Mouse (Mus musculus): Measurements from ENCODE around the gene Icmt.

Icmt gene

DNA sequence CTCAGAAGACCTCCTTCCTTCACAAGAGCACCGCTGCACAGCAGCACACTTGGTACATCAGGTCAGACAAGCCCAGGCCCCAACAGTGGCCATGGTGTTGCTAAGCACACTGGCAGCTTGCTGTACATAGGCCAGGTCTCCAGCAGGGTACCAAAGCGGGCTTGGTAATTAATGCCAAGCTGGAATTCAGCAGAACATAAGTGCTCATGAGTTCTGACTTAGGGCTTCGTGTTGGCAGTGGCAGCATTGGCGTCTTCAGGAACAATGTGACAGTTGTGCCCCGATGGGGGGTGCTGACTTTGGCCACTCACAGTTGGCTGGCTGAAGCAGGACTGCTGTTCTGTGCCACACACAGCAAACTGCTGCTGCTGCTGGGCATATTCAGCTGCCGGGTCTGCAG is 7.7 kb downstream of the Icmt start:
- no peak for DNase-seq

DNA sequence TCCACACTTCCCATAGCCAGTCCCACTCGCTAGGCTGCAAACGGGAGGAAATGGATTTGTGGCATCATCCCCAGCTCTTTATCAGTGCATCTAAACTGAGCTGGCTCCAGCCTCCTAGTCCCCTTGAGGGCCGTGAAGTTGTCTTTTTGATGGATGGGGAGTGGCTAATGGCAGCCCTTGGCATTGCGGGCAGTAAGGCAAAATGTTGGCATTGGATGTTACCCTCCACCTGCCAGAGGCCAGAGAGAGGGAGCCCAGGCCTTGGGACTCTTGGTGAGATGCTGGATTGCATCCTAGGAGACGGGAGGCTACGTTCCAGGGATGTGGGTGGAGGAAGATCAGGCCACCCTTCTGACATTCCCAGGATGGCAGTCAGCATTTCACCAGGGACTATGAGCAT is 9.0 kb downstream of the Icmt start:
- no peak for DNase-seq

DNA sequence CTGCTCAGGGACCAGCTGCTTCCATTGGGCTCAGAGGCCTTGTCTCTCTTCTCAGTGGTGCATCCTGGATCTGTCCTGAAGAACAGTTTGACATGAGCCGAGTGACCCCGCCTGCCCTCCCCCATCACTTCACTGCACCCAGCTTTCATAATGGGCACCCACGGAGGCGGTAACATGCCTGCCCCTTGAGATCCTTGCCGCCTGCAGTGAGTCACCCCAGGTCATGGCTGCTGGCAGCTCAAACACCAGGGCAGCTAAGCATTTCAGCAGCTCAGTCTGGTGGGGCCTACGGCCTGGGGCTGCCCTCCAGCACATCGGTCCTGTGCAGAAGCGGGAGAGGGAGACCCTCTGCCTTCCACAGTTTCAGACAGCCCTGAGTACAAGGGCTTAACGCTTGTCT is 10.5 kb downstream of the Icmt start:
- DNase-seq, result no peak

DNA sequence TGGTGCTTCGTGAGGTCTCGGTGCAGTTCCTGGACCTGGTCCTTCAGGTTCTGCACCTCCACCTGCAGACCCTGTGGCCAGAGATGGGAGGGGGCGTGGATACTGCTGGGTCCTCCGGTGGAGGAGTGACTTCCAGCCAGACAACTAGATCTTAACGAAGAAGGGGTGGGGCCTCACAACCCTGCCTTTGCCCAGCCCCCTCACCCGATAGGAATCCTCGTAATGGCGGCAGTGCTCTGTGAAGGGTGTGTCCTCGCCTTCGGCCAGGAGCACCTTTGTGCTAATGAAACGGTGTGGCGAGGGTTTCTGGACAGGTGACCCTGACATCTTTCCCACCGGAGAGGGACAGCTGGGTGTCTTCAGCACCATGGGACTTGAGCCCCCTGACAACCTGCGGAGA is 15.2 kb downstream of the Icmt start:
- no peak for DNase-seq

DNA sequence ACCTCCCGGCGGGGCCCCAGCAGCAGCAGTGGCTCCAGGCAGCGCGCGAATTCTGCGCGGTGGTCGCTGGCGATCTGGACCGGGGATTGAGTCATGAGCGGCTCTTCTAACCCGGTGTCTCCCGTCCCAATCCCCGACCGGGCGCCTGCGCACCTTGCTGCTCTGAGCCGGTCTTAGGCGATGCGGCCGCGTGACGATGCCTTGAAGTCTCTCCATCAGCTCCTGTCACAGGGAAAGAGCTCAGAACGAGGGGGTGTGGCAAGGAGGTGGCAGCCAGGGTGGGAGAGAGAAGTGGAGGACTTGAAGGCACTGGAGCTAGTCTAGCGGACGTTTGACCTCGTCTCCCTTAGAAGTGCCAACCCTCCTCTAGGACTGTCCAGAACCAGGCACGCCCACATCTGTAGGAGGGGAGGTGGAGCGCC is 16.2 kb downstream of the Icmt start:
- no peak for DNase-seq

DNA sequence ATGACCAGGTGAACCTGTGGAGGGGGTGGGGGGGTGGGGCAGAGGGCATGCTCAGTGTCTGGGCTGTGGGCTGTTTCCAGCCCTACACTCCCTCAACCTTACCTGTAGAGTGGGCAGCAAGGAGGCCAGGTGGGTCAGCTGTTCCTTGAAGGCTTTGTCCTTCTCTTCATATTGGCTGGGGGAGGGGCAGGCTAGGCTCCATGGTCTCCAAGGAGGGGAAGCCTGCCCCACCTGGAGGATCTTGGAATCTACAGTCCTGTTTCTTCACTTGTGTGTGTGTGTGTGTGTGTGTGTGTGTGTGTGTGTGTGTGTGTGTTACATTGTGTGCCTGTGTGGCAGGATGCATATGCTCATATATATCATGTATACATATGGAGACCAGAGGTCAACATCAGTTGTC is 16.9 kb downstream of the Icmt start:
- no peak for DNase-seq

DNA sequence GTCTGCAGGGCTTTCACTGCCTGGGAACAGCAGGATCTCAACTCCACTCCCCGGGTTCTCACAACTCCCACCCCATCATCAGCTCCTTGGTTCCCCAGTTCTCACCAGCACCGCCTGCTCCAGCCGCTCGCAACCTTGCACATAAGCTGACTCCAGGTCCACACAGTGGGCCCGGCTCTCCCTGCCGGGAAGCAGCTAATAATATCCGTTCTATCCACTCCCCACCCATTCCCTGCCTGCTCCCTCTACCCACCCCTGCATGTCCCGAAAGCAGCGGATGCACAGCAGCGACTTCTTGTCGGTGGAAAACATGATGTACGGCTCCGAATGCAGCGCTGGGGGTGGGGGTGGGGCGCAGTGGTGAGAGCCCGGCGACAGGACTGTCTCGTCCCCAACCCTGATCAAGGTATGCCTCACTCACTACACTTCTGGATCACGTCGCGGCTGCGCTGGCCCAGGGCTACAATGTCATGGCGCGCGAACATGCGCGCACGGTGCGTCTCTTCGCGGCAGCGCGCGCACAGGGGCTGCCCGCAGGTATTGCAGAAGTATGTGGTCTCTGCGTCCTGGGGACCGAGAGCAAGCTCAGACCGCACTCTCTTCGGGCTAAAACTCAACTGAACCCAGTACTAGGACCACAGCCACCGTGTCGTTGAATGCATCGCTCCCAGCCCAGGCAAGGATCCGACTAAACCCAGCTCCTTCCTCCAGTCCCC is 18.6 kb downstream of the Icmt start:
- DNase-seq, result no peak

DNA sequence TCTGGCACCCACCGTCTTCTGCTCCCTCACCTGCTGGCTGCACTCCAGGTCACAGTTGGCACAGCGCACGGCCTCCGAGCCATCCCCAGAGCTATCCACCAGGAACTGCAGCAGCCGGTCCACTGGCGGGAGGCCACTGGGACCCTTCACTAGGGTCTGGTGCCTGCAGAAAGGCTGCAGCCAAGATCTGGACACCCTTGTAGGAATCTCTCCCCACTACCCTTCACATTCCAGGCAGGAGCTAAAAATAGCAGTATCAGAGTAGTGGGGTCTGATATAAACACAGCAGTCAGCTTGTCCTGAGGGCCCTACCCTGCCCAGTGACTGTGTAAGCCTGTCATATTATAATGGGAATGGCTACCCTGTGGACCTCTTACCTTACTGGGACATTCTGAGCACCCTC is 20.6 kb downstream of the Icmt start:
- no peak for DNase-seq

DNA sequence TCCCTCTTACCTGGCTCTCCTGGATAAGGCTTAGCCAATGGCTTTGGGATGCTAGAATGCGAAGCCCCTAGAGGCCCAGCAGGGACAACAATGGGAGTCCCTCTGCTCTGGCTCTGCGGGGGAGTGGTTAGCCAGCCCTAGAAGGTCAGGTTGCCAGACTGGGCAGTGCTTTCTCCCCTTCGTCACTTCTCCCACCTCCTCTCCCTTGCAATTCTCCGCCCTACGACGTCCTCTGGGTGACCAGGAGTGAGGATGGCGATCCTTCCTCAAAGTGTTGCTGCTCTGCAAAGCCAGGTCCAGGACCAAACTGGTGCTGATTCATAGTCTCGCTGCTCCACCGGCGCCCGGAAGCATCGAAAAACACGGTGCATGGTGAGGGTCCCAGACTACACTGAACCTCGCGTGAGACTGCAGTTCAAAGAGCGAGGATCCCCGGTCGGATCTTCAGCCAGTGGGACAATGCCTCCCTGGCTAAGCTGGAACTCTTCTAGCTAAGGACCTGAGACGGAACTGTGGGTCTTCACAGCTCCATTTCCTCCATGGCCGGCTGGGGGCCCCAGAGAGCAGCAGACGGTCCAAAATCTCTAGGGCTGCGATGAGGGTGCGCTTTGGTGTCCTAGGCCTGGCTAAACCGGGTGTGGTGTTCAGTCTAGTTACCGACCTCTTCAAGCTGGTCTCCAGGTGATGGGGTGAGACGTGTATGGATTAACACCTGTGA is 21.6 kb downstream of the Icmt start, which contains the start of gene Rnf207:
TSS of gene Rnf207 (minus strand) at position 477 of the 718 bp plus-strand sequence.
- DNase-seq, result no peak

DNA sequence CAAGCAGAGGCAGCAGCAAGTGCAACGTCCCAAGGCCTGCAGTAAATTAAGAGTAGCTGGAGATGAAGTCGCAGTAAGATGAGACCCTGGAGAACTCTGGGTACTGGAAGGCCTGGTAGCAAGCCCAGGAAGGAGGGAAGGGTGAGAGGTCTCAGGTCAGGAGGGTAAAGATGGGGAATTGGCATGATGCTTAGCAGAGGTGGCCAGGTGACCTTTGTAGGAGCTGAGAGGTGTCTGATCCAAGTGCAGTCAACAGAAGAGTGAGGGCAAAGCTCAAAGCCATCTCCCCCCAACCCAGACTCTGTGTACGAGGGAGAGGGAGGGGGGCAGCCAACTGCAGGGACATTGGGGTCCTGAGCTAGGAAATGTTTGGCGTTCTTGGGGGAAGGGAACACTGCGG is 24.4 kb downstream of the Icmt start:
- no peak for DNase-seq

DNA sequence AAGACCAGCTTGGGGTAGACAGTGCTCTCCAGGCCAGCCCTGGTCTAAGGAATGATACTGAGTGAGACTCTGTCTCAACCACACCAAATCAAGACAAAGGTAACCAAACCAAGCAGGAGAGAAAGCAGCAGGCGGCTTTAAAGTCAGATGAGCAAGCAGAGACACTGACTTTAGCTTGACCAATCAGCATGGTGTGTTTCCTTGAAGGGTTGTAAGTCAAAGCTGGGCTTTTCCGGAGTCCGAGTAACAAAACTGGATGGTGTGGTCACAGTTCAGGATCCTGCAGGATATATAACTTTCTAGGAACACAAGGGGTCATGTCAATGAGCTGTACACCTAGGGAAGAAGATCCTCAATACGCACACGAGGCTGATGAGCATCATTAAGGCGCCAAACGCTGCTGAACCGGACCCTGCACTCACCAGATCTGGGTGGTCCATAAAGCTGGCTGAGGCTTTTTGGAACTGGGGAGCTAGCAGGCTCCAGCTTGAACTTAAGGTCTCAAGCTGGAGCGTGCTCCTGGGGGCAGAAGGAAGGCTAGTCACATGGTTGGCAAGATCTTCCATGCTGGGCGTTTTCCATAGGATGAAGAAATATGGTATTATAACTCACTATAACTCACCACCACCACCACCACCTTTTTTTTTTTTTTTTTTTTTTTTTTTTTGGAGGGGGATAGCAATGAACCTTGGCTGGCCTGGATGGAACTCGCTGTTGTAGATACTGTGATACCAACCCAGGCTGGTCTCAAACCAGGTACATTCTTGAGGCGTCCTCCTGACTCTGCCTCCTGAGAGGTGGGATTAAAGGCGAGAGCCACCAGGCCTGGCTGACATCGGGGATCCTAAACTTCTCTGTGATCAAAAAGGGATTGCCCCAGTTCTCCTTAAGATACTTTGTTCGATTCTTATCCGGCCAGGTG is 27.9 kb downstream of the Icmt start:
- DNase-seq, result no peak

DNA sequence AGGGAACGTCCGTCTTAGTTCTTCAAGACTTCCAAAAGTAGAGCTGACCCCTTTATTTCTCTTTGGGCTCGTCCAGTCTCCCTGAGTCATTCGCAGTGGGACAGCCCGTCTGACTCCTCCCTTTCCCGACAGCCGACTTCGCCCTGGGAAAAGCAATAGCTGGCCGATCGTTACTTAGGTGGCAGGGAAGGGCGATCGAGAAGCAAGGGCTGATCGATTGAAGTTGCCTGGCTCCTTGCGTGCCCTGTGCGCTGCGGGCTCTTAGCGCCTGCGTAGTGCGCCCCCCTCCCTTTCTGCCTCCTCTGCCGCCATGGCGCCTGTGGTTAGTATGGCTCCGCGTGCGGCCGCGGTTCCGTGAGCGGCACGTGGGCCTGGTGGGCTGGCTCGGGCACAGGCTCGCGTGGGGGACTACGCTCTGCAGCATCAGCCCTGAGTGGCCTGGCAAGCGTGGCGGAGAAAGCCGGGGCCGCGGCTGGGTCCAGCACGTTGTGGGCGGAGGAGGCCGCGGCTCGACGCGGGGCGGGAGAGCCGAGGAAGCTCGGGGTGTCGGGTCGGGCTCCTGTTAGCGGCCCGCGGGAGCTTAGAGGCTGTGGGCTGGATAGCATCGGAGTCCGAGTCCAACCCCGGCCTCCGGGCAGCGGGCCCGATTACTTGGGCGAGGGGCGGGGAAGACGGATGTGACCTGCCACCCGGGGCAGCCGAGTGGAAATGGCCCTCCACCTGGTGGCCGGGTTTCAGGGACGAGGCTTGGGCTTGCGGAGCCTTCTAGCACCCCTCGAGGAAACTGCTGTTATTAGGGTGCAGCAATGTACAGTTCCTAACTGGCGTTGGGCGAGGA is 28.8 kb downstream of the Icmt start, which contains the start of gene Rpl22:
TSS of gene Rpl22 (plus strand) at position 169 of the 838 bp plus-strand sequence.
- DNase-seq, result peak; percentile 91

DNA sequence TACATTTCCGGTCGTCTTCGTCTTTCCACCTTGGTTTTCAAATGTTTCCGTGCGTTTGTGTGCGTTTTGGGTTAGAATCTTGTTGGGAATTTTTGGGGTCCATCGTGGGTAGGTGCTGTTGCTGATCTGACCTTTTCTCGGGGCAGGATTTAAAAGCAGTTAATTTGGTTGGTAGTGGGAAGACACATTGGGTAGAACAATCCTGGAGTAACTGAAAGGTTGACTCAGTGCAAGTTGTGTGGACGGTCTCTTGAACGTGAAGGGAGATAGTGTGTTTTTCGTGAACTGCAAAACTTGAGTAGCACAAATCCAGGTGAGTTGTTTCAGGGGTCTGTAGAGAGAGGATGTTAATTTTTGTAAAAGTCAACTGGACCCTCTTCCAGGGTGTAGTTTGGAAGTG is 29.5 kb downstream of the Icmt start:
- no peak for DNase-seq

DNA sequence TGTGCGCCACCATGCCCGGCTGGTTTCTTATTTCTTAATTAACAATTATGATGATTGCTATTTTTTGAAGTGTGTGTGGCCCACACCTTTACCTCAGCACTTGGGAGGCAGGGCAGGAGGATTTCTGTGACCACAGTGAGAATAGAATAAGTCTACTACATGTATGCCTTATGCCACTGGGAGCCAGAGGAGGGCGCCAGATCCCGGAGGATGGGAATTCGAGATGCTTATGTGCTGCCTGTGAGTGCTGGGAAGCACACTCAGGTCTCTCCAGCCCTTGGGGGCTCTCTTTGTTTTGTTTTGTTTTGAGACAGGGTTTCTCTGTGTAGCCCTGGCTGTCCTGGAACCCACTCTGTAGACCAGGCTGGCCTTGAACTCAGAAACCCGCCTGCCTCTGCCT is 31.7 kb downstream of the Icmt start:
- no peak for DNase-seq

DNA sequence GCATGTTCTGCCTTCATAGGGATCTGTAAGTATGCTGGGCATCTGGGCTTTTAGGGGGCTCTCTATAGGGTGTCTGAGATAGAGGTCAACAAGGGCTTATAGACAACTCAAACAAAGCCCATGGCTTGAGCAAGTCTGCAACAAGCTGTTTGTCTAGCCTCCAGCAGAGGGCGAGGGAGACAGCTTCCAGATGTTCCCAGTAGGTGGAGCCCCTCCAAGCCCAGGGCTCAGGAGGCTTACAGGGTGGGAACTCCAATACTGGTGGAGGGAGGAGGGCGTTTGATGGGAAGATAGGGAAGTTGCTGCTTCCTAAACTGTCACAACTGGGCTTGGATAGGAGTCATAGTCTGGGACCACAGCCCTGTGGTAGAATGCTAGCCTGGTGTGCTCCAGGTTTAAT is 35.9 kb downstream of the Icmt start:
- no peak for DNase-seq

DNA sequence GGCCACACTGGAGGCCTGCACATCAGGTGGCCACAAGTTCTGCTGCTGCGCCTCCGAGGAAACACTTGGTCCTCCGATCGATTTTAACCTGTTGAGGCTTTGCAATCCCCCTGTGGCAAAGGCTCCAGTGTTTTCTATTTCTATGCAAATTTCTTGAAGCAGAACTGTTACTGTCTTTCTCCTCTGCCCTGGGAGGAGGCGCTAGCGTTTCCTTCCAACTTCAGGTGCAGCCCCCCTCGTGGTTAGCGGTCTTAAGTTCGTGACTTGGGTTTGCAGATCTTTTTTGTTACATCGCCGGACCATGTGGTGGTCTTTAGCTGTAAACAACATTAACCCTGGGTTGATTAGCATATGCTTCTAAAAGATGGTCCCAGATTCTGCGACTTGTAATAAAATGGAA is 36.6 kb downstream of the Icmt start:
- no peak for DNase-seq

DNA sequence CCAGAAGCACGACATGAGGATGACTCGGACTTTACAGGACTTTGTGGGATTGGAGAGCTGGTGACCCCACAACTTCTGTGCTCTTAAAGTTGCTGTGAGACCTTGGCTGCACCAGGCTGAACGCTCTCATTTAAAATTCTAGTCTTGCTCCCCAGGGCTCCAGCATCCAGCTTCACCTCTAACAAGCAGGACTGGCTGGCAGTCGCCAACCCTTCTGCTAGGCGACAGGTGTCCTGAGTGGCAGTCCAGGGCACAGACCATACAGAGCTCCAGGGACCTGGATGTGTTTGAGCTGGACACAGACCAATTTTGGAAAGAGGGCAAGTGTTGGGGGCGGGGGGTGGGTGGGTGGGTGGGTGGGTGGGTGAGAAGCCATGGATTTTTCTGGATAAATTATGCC is 40.7 kb downstream of the Icmt start:
- DNase-seq, result no peak

DNA sequence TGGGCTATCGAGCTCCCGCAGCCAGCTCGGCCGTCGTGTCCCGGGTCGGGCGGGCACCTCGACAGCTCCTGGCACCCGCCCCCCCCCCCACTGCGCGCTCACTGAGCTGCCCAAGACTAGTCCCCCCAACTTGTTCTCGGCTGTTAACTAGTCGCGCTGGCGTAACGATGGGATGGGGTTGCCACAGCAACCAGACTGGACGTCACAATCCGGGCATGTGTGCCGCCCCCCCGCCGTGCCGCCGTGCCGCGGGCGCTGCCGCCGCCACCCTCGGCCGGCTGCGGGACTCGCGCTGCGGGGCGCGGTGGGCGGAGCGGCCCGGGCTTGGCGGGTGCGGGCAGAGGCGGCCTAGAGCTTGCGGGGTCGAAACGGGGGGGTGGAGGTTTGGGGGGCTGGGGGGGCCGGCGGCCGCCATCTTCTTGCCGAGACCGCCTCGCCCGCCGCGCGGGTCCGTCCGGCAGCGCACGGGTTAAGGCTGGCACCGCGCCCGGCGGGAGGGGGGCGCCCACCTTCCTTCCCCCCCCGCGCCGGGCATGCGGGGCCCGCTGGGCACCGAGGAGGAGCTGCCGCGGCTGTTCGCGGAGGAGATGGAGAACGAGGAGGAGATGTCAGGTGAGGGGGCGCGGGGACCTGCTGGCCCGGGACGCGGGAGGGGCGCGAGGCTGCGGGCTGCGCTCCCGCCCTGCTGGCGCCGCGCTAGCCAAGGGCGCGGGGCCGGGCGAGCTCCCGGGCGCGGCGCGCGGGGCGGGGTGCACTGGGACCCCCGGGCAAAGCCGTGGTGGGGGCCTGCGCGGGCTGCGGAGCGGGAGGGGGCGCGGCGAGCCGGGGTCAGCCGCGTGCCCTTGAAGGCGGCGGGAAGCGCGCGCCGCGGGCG is 41.6 kb downstream of the Icmt start, which contains the start of gene Chd5:
TSS of gene Chd5 (plus strand) at position 233 of the 874 bp plus-strand sequence.
- DNase-seq, result peak; percentile 57

DNA sequence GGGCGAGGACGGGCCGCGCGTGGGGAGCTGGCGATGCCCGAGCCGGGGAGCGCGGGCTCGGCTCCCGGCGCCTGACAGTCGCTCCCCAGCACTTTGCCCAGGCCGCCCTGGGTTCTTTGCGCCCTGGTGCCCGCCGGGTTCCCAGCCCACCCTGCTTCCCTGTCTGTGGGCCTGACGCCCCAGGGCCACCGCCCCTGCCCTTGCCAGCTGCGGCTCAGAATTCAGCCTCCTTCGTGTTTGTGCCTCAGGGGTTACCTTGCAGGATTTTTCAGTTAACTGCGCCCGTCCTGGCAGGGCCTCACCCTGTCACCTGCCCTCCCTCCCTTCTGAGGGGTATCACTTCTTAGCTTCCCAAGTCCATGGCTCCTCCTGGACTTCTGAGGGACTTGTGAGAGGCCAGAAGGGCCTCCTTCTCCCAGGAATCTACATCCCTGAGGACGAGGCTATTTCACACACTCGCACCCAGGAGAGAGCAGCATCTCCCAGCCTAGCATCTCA is 42.3 kb downstream of the Icmt start:
- no peak for DNase-seq

DNA sequence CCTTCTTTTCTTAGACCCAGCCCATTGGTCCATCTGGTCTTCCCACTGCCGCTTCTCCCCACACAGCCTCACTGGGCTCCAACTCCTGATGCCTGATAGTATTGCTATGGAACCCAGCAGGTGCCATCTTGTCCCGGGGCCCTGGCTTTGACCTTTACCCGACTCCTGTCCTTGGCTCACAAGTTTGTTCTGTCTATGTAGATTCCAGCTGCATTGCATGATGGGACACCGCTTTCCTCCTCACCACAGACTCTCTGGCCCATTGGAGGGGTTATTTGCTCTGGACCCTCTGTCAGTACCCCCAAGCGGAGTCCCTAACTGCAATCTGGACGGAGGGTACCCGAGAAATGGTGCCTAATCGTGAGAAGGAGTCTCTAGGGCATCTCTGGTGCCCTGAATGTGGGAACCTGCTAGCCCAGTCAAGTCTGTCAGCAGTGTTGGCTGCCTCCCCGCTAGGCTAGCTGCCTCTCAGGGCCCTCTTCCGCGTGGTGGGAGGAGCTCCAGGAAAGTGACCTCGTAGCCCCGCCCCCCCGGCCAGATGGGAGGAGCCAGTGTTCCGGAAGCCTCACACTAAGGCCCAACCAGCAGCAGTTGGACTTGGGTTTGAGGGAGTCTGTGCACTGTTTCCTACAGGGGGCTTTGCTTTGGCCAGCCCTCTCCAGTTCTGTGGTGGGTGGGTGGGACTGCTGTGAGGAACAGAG is 43.7 kb downstream of the Icmt start:
- DNase-seq, result no peak

DNA sequence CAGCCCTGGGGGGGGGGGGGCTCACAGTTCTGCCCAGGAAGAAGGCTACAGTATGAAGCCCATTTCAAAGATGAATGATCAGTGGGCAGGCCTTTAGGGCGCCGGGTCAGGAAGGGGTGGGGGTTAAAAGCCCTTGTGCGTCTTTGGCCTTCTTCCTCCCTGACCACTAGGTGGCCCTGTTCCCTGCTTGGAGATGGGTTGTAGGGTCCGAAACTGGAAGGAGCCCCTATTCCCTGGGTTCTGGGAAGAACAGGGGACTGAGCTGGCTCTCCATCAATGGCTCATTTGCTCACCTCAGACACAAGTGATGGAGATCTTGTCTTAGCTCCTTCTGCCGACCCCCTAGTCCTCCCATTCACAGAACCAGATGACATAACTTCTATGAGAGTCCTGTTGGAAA is 46.3 kb downstream of the Icmt start:
- DNase-seq, result no peak
